Mouse (Mus musculus) limb, embryonic 13.5 days (tissue): ENCODE results near the gene Fbxw21. TPM values are rescaled to one million over a fixed set of nuclear protein-coding genes. Genes with fewer than 3 reads are reported as not detected.

Experiments
- ATAC-seq: fragments of 200-750 bp; cut with Nextera tagmentation; 2 replicates; pipeline ENCODE4 v1.8.0; 2017; ENCODE audit warnings: low read depth, moderate number of reproducible peaks, moderate TSS enrichment; ENCODE audit not compliant: low FRiP score
- H3K27ac ChIP-seq: fragments of 300-500 bp; sonication (generic); 2 replicates; pipeline ENCODE4 v1.5.1; 2015; ENCODE audit warnings: inconsistent platforms, mild to moderate bottlenecking, moderate library complexity
- H3K27me3 ChIP-seq: fragments of 300-500 bp; sonication (generic); 2 replicates; pipeline ENCODE4 v1.6.1; 2015; ENCODE audit warnings: mild to moderate bottlenecking, inconsistent platforms
- H3K36me3 ChIP-seq: fragments of 300-500 bp; sonication (generic); 2 replicates; pipeline ENCODE4 v1.6.1; 2015; ENCODE audit warnings: inconsistent platforms, mild to moderate bottlenecking, moderate library complexity
- H3K4me1 ChIP-seq: fragments of 300-500 bp; sonication (generic); 2 replicates; pipeline ENCODE4 v1.6.1; 2015; ENCODE audit warnings: inconsistent platforms
- H3K4me2 ChIP-seq: fragments of 300-500 bp; sonication (generic); replicated peaks from 2 replicates; pipeline ENCODE4 v1.6.1; 2015; ENCODE audit warnings: inconsistent platforms, mild to moderate bottlenecking, moderate library complexity
- H3K4me3 ChIP-seq: fragments of 300-500 bp; sonication (generic); 2 replicates; pipeline ENCODE4 v1.5.1; 2015; ENCODE audit warnings: moderate library complexity, mild to moderate bottlenecking, inconsistent platforms
- H3K9ac ChIP-seq: fragments of 300-500 bp; sonication (generic); 2 replicates; pipeline ENCODE4 v1.6.1; 2015; ENCODE audit warnings: mild to moderate bottlenecking, inconsistent platforms
- H3K9me3 ChIP-seq: fragments of 300-500 bp; sonication (generic); 2 replicates; pipeline ENCODE4 v1.6.1; 2016; ENCODE audit warnings: inconsistent platforms
- WGBS: fragments of 180-500 bp; shearing (Covaris S2); methylation state at CpG from one replicate; pipeline ENCODE4 v1.1.7; 2015; 5-methylcytosine and 5-hydroxymethylcytosine counted together
- polyA plus RNA-seq: library from polyadenylated mRNA; unstranded; fragments of >200 nt; fragmentation: Nextera tagmentation; extraction: Ambion mirVana; gene quantifications from 2 replicates; pipeline ENCODE4 v1.2.1, GENCODE M21; 2015

The Fbxw21 gene
- polyA plus RNA-seq, 1 experiment from 2014 or later, result not detected

DNA sequence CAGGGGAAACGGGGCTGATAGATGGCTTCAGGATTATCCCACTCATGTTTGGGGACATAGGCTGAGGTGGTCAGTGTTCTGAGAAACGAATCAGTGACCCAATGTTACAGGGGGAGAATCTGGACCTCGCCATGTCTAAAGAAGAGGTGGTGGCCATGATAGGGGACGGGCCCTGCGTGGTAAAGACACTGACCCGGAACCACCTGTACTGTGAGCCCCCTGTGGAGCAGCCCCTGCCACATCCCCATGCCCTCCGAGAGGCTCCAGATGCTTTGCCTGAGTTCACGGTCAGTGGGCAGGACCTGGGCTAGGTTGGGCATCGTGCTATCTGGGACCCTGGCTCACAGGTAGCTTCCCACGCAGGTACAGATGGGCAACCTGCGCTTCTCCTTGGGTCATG lies 51.6 kb downstream of the Fbxw21 start:
- no peak overlapping the region for H3K27ac ChIP-seq
- H3K36me3 ChIP-seq, result peaks cover 99% of the 10 kb centered on the region
- H3K4me3 ChIP-seq, result no peak overlapping the region
- WGBS, result 92% methylated on average over 11 of the region's 11 CpGs
- no peak for ATAC-seq
- no peak overlapping the region for H3K4me2 ChIP-seq
- H3K9ac ChIP-seq, result no peak overlapping the region
- H3K9me3 ChIP-seq, result no peaks in the 10 kb centered on the region
- no peaks in the 10 kb centered on the region for H3K27me3 ChIP-seq
- peaks cover 16% of the 10 kb centered on the region for H3K4me1 ChIP-seq

DNA sequence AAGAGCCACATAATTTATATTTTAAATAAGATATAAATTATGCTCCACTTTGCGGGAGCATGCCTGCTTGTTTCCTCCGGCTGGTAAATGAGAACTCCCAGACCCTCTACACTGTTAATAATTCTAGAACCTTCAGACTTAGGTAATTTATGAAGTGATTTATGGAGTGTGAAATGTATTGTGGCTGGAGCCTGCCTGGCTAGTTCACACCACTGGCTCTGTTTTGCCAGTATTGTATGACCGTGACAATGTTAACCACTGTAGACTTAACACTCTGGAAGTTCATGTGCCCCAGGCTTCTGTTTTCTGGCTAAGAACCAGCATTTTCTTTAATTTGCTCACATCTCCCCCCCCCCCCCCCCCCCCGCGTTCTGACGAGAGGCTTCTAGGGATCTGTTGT lies 54.5 kb downstream of the Fbxw21 start:
- Histone ChIP-seq H3K4me2 (no peak overlapping the region), H3K4me1 (peaks cover 24% of the 10 kb centered on the region), H3K27me3 (no peaks in the 10 kb centered on the region), H3K4me3 (no peak overlapping the region), H3K9me3 (no peaks in the 10 kb centered on the region), H3K36me3 (peaks cover 99% of the 10 kb centered on the region), H3K27ac (no peak overlapping the region), H3K9ac (no peak overlapping the region)
- 26% methylated on average over 3 of the region's 6 CpGs for WGBS
- no peak for ATAC-seq

DNA sequence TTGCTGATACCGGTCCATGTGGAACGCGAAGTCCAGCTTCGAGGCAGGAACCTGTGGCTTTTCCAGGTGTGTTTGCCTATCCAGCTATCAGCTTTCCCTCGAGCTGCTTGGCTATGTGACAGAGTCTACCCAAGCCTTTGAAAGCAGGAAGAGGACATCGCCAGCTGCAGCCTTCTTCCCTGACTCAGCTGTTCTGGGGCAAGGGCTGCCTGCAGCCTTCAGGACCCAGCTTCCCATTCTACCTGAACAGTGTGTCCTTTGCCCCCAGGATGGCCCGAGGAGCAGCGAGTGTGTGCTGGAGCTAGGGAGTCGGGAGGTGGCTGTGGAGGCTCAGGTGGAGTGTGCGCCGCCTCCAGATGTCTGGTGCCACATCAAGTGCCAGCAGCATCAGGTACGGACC lies 56.2 kb downstream of the Fbxw21 start:
- ATAC-seq, result no peak
- 93% methylated on average over 12 of the region's 12 CpGs for WGBS
- Histone ChIP-seq H3K27me3 (no peaks in the 10 kb centered on the region), H3K4me2 (no peak overlapping the region), H3K9ac (no peak overlapping the region), H3K36me3 (peaks cover 97% of the 10 kb centered on the region), H3K4me1 (peaks cover 26% of the 10 kb centered on the region), H3K27ac (no peak overlapping the region), H3K9me3 (no peaks in the 10 kb centered on the region), H3K4me3 (no peak overlapping the region)

GRCm38 (mm10) chr9:109105011-109105410 lies 56.8 kb downstream of the Fbxw21 start:
- H3K4me2 ChIP-seq, result no peak overlapping the region
- H3K27me3 ChIP-seq, result no peaks in the 10 kb centered on the region
- 76% methylated on average over 12 of the region's 12 CpGs for WGBS
- H3K9me3 ChIP-seq, result no peaks in the 10 kb centered on the region
- H3K4me3 ChIP-seq, result no peak overlapping the region
- peaks cover 30% of the 10 kb centered on the region for H3K4me1 ChIP-seq
- ATAC-seq, result no peak
- H3K36me3 ChIP-seq, result peaks cover 97% of the 10 kb centered on the region
- H3K9ac ChIP-seq, result no peak overlapping the region
- H3K27ac ChIP-seq, result no peak overlapping the region

DNA sequence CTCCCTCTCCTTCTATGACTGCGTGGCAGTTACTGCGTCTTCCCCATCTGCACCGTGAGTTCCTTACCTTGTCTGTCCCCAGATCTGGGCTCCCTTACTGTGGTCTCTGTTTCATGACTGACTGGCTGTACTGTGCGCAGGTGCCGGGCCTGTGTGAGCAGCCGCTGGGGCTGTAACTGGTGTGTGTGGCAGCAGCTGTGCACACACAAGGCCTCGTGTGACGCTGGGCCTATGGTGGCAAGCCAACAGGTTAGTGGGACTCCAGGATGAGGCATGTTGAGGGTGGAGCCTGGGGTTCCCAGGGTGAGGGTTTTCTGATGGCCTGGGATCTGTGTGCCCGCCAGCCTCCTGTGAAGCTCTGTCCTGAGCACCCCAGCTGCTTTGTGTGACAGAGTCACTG lies 57.8 kb downstream of the Fbxw21 start:
- 93% methylated on average over 9 of the region's 9 CpGs for WGBS
- Histone ChIP-seq H3K36me3 (peaks cover 95% of the 10 kb centered on the region), H3K4me3 (no peak overlapping the region), H3K4me1 (peaks cover 39% of the 10 kb centered on the region), H3K9me3 (no peaks in the 10 kb centered on the region), H3K27me3 (no peaks in the 10 kb centered on the region), H3K9ac (no peak overlapping the region), H3K4me2 (no peak overlapping the region), H3K27ac (no peak overlapping the region)
- ATAC-seq, result no peak

GRCm38 (mm10) chr9:109103250-109103649 lies 58.6 kb downstream of the Fbxw21 start:
- H3K9me3 ChIP-seq, result no peaks in the 10 kb centered on the region
- H3K27ac ChIP-seq, result no peak overlapping the region
- no peaks in the 10 kb centered on the region for H3K27me3 ChIP-seq
- H3K4me2 ChIP-seq, result no peak overlapping the region
- WGBS, result 76% methylated on average over 7 of the region's 7 CpGs
- no peak overlapping the region for H3K9ac ChIP-seq
- peaks cover 87% of the 10 kb centered on the region for H3K36me3 ChIP-seq
- no peak overlapping the region for H3K4me3 ChIP-seq
- peaks cover 48% of the 10 kb centered on the region for H3K4me1 ChIP-seq
- no peak for ATAC-seq

DNA sequence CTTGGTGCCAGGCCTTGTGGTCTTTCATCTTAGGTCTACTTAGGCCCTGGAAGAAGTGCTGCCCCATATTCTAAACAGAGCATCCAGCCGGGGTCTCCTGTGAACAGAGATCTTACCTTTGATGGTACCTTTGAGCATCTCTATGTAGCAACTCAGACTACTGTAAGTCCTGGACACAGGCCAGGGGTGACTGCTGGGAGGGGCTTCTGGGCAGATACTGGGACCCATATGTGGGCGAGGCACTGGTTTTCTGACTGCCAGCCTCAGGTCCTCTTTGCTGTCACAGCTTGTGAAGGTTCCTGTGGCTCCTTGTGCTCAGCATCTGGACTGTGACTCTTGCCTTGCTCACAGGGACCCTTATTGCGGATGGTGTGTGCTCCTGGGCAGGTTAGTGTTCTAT lies 59.3 kb downstream of the Fbxw21 start:
- Histone ChIP-seq H3K4me3 (no peak overlapping the region), H3K9me3 (no peaks in the 10 kb centered on the region), H3K4me2 (no peak overlapping the region), H3K4me1 (peaks cover 55% of the 10 kb centered on the region), H3K27me3 (no peaks in the 10 kb centered on the region), H3K27ac (no peak overlapping the region), H3K36me3 (peaks cover 80% of the 10 kb centered on the region), H3K9ac (no peak overlapping the region)
- no peak for ATAC-seq
- 90% methylated on average over 3 of the region's 3 CpGs for WGBS

- ATAC-seq, result no peak
- peaks cover 56% of the 10 kb centered on the region for H3K4me1 ChIP-seq
- no peak overlapping the region for H3K4me3 ChIP-seq
- no peak overlapping the region for H3K27ac ChIP-seq
- 90% methylated on average over 5 of the region's 5 CpGs for WGBS
- no peaks in the 10 kb centered on the region for H3K27me3 ChIP-seq
- peaks cover 75% of the 10 kb centered on the region for H3K36me3 ChIP-seq
- H3K9ac ChIP-seq, result no peak overlapping the region
- no peak overlapping the region for H3K4me2 ChIP-seq
- no peaks in the 10 kb centered on the region for H3K9me3 ChIP-seq
Measured at GRCm38 (mm10) chr9:109101933-109102445, 59.9 kb downstream of the Fbxw21 start.

DNA sequence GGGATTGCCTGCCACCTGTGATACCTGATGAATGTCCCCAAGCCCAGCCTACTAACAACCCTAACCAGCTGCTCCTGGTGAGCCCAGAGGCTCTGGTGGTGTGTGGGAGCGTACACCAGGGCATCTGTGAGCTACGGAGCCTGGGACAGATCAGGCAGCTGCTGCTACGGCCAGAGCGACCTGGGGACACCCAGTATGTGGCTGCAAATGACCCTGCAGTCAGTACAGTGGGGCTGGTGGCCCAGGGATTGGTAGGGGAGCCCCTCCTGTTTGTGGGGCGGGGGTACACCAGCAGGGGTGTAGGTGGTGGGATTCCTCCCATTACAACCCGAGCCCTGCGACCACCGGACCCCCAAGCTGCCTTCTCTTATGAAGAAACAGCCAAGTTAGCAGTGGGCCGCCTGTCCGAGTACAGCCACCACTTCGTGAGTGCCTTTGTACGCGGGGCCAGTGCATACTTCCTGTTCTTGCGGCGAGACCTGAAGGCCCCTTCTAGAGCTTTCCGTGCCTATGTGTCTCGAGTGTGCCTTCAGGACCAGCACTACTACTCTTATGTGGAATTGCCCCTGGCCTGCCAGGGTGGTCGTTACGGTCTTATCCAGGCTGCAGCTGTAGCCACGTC lies 61.4 kb downstream of the Fbxw21 start:
- peaks cover 59% of the 10 kb centered on the region for H3K36me3 ChIP-seq
- ATAC-seq, result no peak
- H3K27ac ChIP-seq, result no peak overlapping the region
- no peak overlapping the region for H3K9ac ChIP-seq
- H3K4me2 ChIP-seq, result no peak overlapping the region
- no peak overlapping the region for H3K4me3 ChIP-seq
- H3K27me3 ChIP-seq, result no peaks in the 10 kb centered on the region
- H3K9me3 ChIP-seq, result no peaks in the 10 kb centered on the region
- WGBS, result 85% methylated on average over 20 of the region's 20 CpGs
- peaks cover 55% of the 10 kb centered on the region for H3K4me1 ChIP-seq

DNA sequence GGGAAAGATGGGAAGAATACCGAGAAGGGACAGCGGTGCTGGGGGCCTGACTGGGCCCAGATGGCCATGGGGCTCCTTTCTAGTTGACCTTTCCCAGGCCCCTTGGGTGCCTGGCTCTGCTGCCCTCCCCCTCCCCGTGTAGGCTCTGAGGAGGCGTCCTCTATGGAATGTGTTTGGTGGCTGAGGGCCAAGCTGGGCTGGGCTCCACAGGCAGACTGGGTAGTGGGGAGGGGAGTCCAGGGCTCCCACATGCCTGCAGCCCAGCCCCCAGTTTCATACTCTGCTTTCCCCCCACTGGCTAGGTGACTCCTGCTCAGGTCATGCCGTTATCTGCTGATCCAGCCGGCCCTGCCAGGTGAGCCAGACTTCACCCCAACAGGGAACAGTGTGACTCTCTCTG lies 62.9 kb downstream of the Fbxw21 start:
- ATAC-seq, result no peak
- Histone ChIP-seq H3K4me1 (peaks cover 53% of the 10 kb centered on the region), H3K36me3 (peaks cover 45% of the 10 kb centered on the region), H3K27ac (peak overlapping the region; percentile 100), H3K9ac (peak overlapping the region; percentile 59), H3K4me2 (peak overlapping the region; percentile 87), H3K9me3 (no peaks in the 10 kb centered on the region), H3K4me3 (peak overlapping the region; percentile 75), H3K27me3 (no peaks in the 10 kb centered on the region)
- WGBS, result 49% methylated on average over 6 of the region's 6 CpGs

DNA sequence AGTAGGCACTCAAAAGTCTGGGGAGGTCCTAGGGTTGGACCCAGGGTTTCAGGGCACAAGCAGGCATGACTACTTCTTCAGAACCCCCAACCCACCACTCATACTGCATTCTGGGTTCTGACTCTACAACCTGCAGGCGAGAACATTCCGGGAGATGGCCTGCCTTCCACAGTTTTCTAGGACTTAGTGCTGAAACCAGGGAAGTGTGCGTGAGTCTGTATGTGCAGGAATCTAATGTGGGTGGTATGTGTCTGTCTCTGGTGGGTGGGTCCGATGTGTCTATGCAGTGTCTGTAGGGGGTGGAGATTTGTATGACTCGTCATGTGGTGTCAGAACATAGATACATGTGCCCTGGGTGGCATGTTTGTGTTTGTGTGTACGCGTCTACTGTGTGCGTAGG lies 63.5 kb downstream of the Fbxw21 start:
- Histone ChIP-seq H3K4me2 (peak overlapping the region; percentile 87), H3K4me1 (peaks cover 58% of the 10 kb centered on the region), H3K27me3 (no peaks in the 10 kb centered on the region), H3K4me3 (peak overlapping the region; percentile 75), H3K36me3 (peaks cover 39% of the 10 kb centered on the region), H3K9me3 (no peaks in the 10 kb centered on the region), H3K9ac (peak overlapping the region; percentile 59; the same call in 1 of the 2 replicates), H3K27ac (peak overlapping the region; percentile 100)
- ATAC-seq, result no peak
- WGBS, result 85% methylated on average over 8 of the region's 8 CpGs

DNA sequence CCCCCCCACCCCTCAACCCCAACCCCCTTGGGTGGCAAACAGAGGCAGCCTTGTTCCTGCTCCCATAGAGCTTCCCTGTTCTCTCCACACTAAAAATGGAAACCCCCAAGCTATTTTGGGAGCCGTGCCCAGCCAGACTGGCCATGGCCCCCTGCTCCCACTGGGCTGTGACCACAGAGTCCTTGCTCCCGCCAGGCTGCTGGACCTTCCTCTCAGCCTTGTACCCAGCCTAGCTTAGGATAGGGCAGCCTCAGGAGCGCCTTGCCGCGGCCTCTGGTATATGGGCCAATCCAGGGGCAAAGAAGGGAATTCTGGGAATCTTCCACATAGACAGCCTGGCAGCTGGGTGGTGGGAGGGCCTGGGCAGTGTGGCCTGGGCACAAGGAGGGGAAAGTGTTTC lies 64.0 kb downstream of the Fbxw21 start:
- Histone ChIP-seq H3K9ac (peak overlapping the region; percentile 96; the same call in 1 of the 2 replicates), H3K4me3 (peak overlapping the region; percentile 75), H3K27me3 (no peaks in the 10 kb centered on the region), H3K4me2 (peak overlapping the region; percentile 87), H3K36me3 (peaks cover 37% of the 10 kb centered on the region), H3K9me3 (no peaks in the 10 kb centered on the region), H3K27ac (peak overlapping the region; percentile 100), H3K4me1 (peaks cover 62% of the 10 kb centered on the region)
- WGBS, result 71% methylated on average over 5 of the region's 5 CpGs
- ATAC-seq, result peak; percentile 3; the same call in 1 of the 2 replicates

GRCm38 (mm10) chr9:109097291-109097690 lies 64.5 kb downstream of the Fbxw21 start:
- 25% methylated on average over 6 of the region's 6 CpGs for WGBS
- Histone ChIP-seq H3K9ac (peak overlapping the region; percentile 96), H3K4me2 (peak overlapping the region; percentile 87), H3K27ac (peak overlapping the region; percentile 100), H3K9me3 (no peaks in the 10 kb centered on the region), H3K4me1 (peaks cover 62% of the 10 kb centered on the region), H3K27me3 (no peaks in the 10 kb centered on the region), H3K4me3 (peak overlapping the region; percentile 75), H3K36me3 (peaks cover 36% of the 10 kb centered on the region)
- ATAC-seq, result no peak
